Mouse (Mus musculus) lung, adult 2 months (tissue): ENCODE data around the gene Fig4.

Experiments used
- CTCF ChIP-seq: fragments of 200-500 bp; IDR thresholded peaks from 2 replicates; pipeline ENCODE4 v1.5.1; 2011; ENCODE audit warnings: mild to moderate bottlenecking, low read length, control low read depth; ENCODE audit not compliant: insufficient read depth
- POLR2A ChIP-seq: fragments of 200-500 bp; IDR thresholded peaks from 2 replicates; pipeline ENCODE4 v1.6.1; 2011; ENCODE audit warnings: low read depth, mild to moderate bottlenecking, control low read depth, low read length, borderline replicate concordance; ENCODE audit errors: extremely low read depth

- TF ChIP-seq POLR2A: no peak
- TF ChIP-seq CTCF: no peak
Measured at GRCm38 (mm10) chr10:41308205-41308604, 5.1 kb upstream of the Fig4 start.
